Mouse (Mus musculus) embryo, embryonic 9.5 days (tissue): Measurements from ENCODE around the gene Gm12216.
"Not testable (repeated sequence)": the region's sequence is repeated elsewhere in the genome, so short reads cannot be mapped to it uniquely, and the experiment has no call there.

Source experiments
- DNase-seq: peaks from one replicate; pipeline ENCODE4 v3.0.0-alpha.2; 2017; ENCODE audit errors: extremely low spot score

Gene Gm12216

GRCm38 (mm10) chr11:53858761-53859580, at the start of gene Gm12216:
Gene Gm12216 (minus strand): TSS chr11:53859256.
- peak; percentile 36 for DNase-seq

- DNase-seq, result no peak
Observed at GRCm38 (mm10) chr11:53908686-53909085, 49.6 kb upstream of the Gm12216 start.

GRCm38 (mm10) chr11:53904534-53904925, 45.5 kb upstream of the Gm12216 start:
- no peak for DNase-seq

GRCm38 (mm10) chr11:53903781-53904533, 44.9 kb upstream of the Gm12216 start:
- DNase-seq, result peak; percentile 58

GRCm38 (mm10) chr11:53902741-53903140, 43.7 kb upstream of the Gm12216 start:
- no peak for DNase-seq

GRCm38 (mm10) chr11:53900991-53901390, 41.9 kb upstream of the Gm12216 start:
- no peak for DNase-seq

GRCm38 (mm10) chr11:53899981-53900380, 40.9 kb upstream of the Gm12216 start:
- no peak for DNase-seq

GRCm38 (mm10) chr11:53899004-53899403, 39.9 kb upstream of the Gm12216 start:
- no peak for DNase-seq

GRCm38 (mm10) chr11:53896935-53897334, 37.9 kb upstream of the Gm12216 start:
- no peak for DNase-seq

GRCm38 (mm10) chr11:53893451-53893850, 34.4 kb upstream of the Gm12216 start:
- DNase-seq, result no peak

GRCm38 (mm10) chr11:53892716-53893416, 33.8 kb upstream of the Gm12216 start:
- no peak for DNase-seq

- DNase-seq, result peak; percentile 99
Observed at GRCm38 (mm10) chr11:53891505-53892451, 32.7 kb upstream of the Gm12216 start, which contains the start of gene Slc22a5. Gene Slc22a5 (minus strand): TSS chr11:53891660.

GRCm38 (mm10) chr11:53890906-53891504, 31.9 kb upstream of the Gm12216 start:
- no peak for DNase-seq

GRCm38 (mm10) chr11:53890225-53890624, 31.2 kb upstream of the Gm12216 start:
- DNase-seq, result no peak

- DNase-seq, result no peak
Observed at GRCm38 (mm10) chr11:53889091-53889645, 30.1 kb upstream of the Gm12216 start.

GRCm38 (mm10) chr11:53888242-53888641, 29.2 kb upstream of the Gm12216 start:
- no peak for DNase-seq

GRCm38 (mm10) chr11:53883287-53883686, 24.2 kb upstream of the Gm12216 start:
- DNase-seq, result no peak

- DNase-seq, result not testable (repeated sequence)
Observed at GRCm38 (mm10) chr11:53878096-53878495, 19.0 kb upstream of the Gm12216 start.

GRCm38 (mm10) chr11:53876488-53876887, 17.4 kb upstream of the Gm12216 start:
- no peak for DNase-seq

- DNase-seq, result no peak
Observed at GRCm38 (mm10) chr11:53874706-53875105, 15.7 kb upstream of the Gm12216 start.
